Mouse (Mus musculus): ENCODE measurements at regions not wholly inside any gene's neighbourhood (a gene's known extent, or its start where the extent isn't known, plus 50 kb on each side); places are given as distances from the start of the nearest gene placed in this dataset.
A peak's percentile ranks its signal among the peaks of the same experiment; 100 is the strongest.

GRCm38 (mm10) chr7:79543231-79544071 lies 74.0 kb downstream of the Rhcg start:
- ATAC-seq (ENCODE audit: insufficient number of reproducible peaks, insufficient read depth, low FRiP score, low read depth) = no peak
- no peaks in the 10 kb centered on the region for H3K36me3 ChIP-seq (ENCODE audit: control insufficient read depth, insufficient read depth, low read length)
- H3K4me2 ChIP-seq (replicated peaks; ENCODE audit: low read depth, low read length) = no peak overlapping the region
- H3K4me3 ChIP-seq (ENCODE audit: low read depth, low read length) = no peak overlapping the region
- 1% methylated on average over 58 of the region's 58 CpGs for WGBS
- no peaks in the 10 kb centered on the region for H3K9me3 ChIP-seq (ENCODE audit: control insufficient read depth, low read depth, low read length)
- H3K27me3 ChIP-seq (ENCODE audit: control insufficient read depth, insufficient read depth, low read length) = peaks cover 76% of the 10 kb centered on the region
- no peaks in the 10 kb centered on the region for H3K4me1 ChIP-seq (ENCODE audit: control insufficient read depth, insufficient read depth, low read length)
- no peak overlapping the region for H3K9ac ChIP-seq (replicated peaks; ENCODE audit: low read depth, low read length)
- H3K27ac ChIP-seq (ENCODE audit: low read length) = no peak overlapping the region

- no peak overlapping the region for H3K4me3 ChIP-seq (ENCODE audit: low read depth, low read length)
- no peak overlapping the region for H3K4me2 ChIP-seq (replicated peaks; ENCODE audit: low read depth, low read length)
- peaks cover 76% of the 10 kb centered on the region for H3K27me3 ChIP-seq (ENCODE audit: control insufficient read depth, insufficient read depth, low read length)
- no peak overlapping the region for H3K27ac ChIP-seq (ENCODE audit: low read length)
- H3K36me3 ChIP-seq (ENCODE audit: control insufficient read depth, insufficient read depth, low read length) = no peaks in the 10 kb centered on the region
- no peak for ATAC-seq (ENCODE audit: insufficient number of reproducible peaks, insufficient read depth, low FRiP score, low read depth)
- H3K9ac ChIP-seq (replicated peaks; ENCODE audit: low read depth, low read length) = no peak overlapping the region
- 3% methylated on average over 23 of the region's 23 CpGs for WGBS
- H3K9me3 ChIP-seq (ENCODE audit: control insufficient read depth, low read depth, low read length) = no peaks in the 10 kb centered on the region
- H3K4me1 ChIP-seq (ENCODE audit: control insufficient read depth, insufficient read depth, low read length) = no peaks in the 10 kb centered on the region
These were observed 75.0 kb downstream of the Rhcg start for GRCm38 (mm10) chr7:79542379-79543015.

GRCm38 (mm10) chr7:79540246-79540645 lies 74.1 kb upstream of the Polg start:
- ATAC-seq (ENCODE audit: insufficient number of reproducible peaks, insufficient read depth, low FRiP score, low read depth) = no peak
- Histone ChIP-seq H3K27me3 (ENCODE audit: control insufficient read depth, insufficient read depth, low read length) (peaks cover 78% of the 10 kb centered on the region), H3K4me1 (ENCODE audit: control insufficient read depth, insufficient read depth, low read length) (0 out of 2 replicates have a peak, but pooled peaks cover 3% of the 10 kb centered on the region), H3K9me3 (ENCODE audit: control insufficient read depth, low read depth, low read length) (no peaks in the 10 kb centered on the region), H3K4me2 (replicated peaks; ENCODE audit: low read depth, low read length) (no peak overlapping the region), H3K27ac (ENCODE audit: low read length) (no peak overlapping the region), H3K36me3 (ENCODE audit: control insufficient read depth, insufficient read depth, low read length) (no peaks in the 10 kb centered on the region), H3K4me3 (ENCODE audit: low read depth, low read length) (no peak overlapping the region), H3K9ac (replicated peaks; ENCODE audit: low read depth, low read length) (no peak overlapping the region)
- 27% methylated on average over 2 of the region's 2 CpGs for WGBS

GRCm38 (mm10) chr7:79539426-79539825 lies 73.3 kb upstream of the Polg start:
- 7% methylated on average over 3 of the region's 3 CpGs for WGBS
- Histone ChIP-seq H3K27ac (ENCODE audit: low read length) (no peak overlapping the region), H3K4me3 (ENCODE audit: low read depth, low read length) (no peak overlapping the region), H3K4me1 (ENCODE audit: control insufficient read depth, insufficient read depth, low read length) (0 out of 2 replicates have a peak, but pooled peaks cover 3% of the 10 kb centered on the region), H3K9me3 (ENCODE audit: control insufficient read depth, low read depth, low read length) (no peaks in the 10 kb centered on the region), H3K4me2 (replicated peaks; ENCODE audit: low read depth, low read length) (no peak overlapping the region), H3K9ac (replicated peaks; ENCODE audit: low read depth, low read length) (no peak overlapping the region), H3K27me3 (ENCODE audit: control insufficient read depth, insufficient read depth, low read length) (peaks cover 78% of the 10 kb centered on the region), H3K36me3 (ENCODE audit: control insufficient read depth, insufficient read depth, low read length) (no peaks in the 10 kb centered on the region)
- ATAC-seq (ENCODE audit: insufficient number of reproducible peaks, insufficient read depth, low FRiP score, low read depth) = no peak

GRCm38 (mm10) chr7:79536157-79536641 lies 70.0 kb upstream of the Polg start:
- no peak overlapping the region for H3K9ac ChIP-seq (replicated peaks; ENCODE audit: low read depth, low read length)
- no peaks in the 10 kb centered on the region for H3K36me3 ChIP-seq (ENCODE audit: control insufficient read depth, insufficient read depth, low read length)
- ATAC-seq (ENCODE audit: insufficient number of reproducible peaks, insufficient read depth, low FRiP score, low read depth) = no peak
- H3K27me3 ChIP-seq (ENCODE audit: control insufficient read depth, insufficient read depth, low read length) = peaks cover 82% of the 10 kb centered on the region
- H3K4me1 ChIP-seq (ENCODE audit: control insufficient read depth, insufficient read depth, low read length) = 0 out of 2 replicates have a peak, but pooled peaks cover 3% of the 10 kb centered on the region
- H3K4me3 ChIP-seq (ENCODE audit: low read depth, low read length) = peak overlapping the region; percentile 32
- no peak overlapping the region for H3K27ac ChIP-seq (ENCODE audit: low read length)
- H3K4me2 ChIP-seq (replicated peaks; ENCODE audit: low read depth, low read length) = peak overlapping the region; percentile 51
- WGBS = 1% methylated on average over 27 of the region's 27 CpGs
- no peaks in the 10 kb centered on the region for H3K9me3 ChIP-seq (ENCODE audit: control insufficient read depth, low read depth, low read length)

GRCm38 (mm10) chr7:79535251-79536111 lies 69.3 kb upstream of the Polg start:
- no peak for ATAC-seq (ENCODE audit: insufficient number of reproducible peaks, insufficient read depth, low FRiP score, low read depth)

GRCm38 (mm10) chr7:79534819-79535218 lies 68.7 kb upstream of the Polg start:
- no peak overlapping the region for H3K27ac ChIP-seq (ENCODE audit: low read length)
- no peaks in the 10 kb centered on the region for H3K36me3 ChIP-seq (ENCODE audit: control insufficient read depth, insufficient read depth, low read length)
- no peak overlapping the region for H3K4me2 ChIP-seq (replicated peaks; ENCODE audit: low read depth, low read length)
- no peak overlapping the region for H3K9ac ChIP-seq (replicated peaks; ENCODE audit: low read depth, low read length)
- no peak overlapping the region for H3K4me3 ChIP-seq (ENCODE audit: low read depth, low read length)
- ATAC-seq (ENCODE audit: insufficient number of reproducible peaks, insufficient read depth, low FRiP score, low read depth) = no peak
- 10% methylated on average over 7 of the region's 7 CpGs for WGBS
- peaks cover 81% of the 10 kb centered on the region for H3K27me3 ChIP-seq (ENCODE audit: control insufficient read depth, insufficient read depth, low read length)
- 0 out of 2 replicates have a peak, but pooled peaks cover 3% of the 10 kb centered on the region for H3K4me1 ChIP-seq (ENCODE audit: control insufficient read depth, insufficient read depth, low read length)
- no peaks in the 10 kb centered on the region for H3K9me3 ChIP-seq (ENCODE audit: control insufficient read depth, low read depth, low read length)

More at GRCm38 (mm10) chr7:79535251-79536111, 69.3 kb upstream of the Polg start:
- WGBS = 1% methylated on average over 62 of the region's 66 CpGs
- H3K4me2 ChIP-seq (replicated peaks; ENCODE audit: low read depth, low read length) = peak overlapping the region; percentile 51
- H3K27me3 ChIP-seq (ENCODE audit: control insufficient read depth, insufficient read depth, low read length) = peaks cover 80% of the 10 kb centered on the region
- H3K27ac ChIP-seq (ENCODE audit: low read length) = no peak overlapping the region
- no peaks in the 10 kb centered on the region for H3K36me3 ChIP-seq (ENCODE audit: control insufficient read depth, insufficient read depth, low read length)
- no peak overlapping the region for H3K9ac ChIP-seq (replicated peaks; ENCODE audit: low read depth, low read length)
- H3K9me3 ChIP-seq (ENCODE audit: control insufficient read depth, low read depth, low read length) = no peaks in the 10 kb centered on the region
- 0 out of 2 replicates have a peak, but pooled peaks cover 3% of the 10 kb centered on the region for H3K4me1 ChIP-seq (ENCODE audit: control insufficient read depth, insufficient read depth, low read length)
- peak overlapping the region; percentile 32 for H3K4me3 ChIP-seq (ENCODE audit: low read depth, low read length)

- H3K4me2 ChIP-seq (replicated peaks; ENCODE audit: low read depth, low read length) = no peak overlapping the region
- no peak for ATAC-seq (ENCODE audit: insufficient number of reproducible peaks, insufficient read depth, low FRiP score, low read depth)
- no peak overlapping the region for H3K9ac ChIP-seq (replicated peaks; ENCODE audit: low read depth, low read length)
- H3K4me3 ChIP-seq (ENCODE audit: low read depth, low read length) = no peak overlapping the region
- 0 out of 2 replicates have a peak, but pooled peaks cover 3% of the 10 kb centered on the region for H3K4me1 ChIP-seq (ENCODE audit: control insufficient read depth, insufficient read depth, low read length)
- H3K9me3 ChIP-seq (ENCODE audit: control insufficient read depth, low read depth, low read length) = no peaks in the 10 kb centered on the region
- H3K36me3 ChIP-seq (ENCODE audit: control insufficient read depth, insufficient read depth, low read length) = no peaks in the 10 kb centered on the region
- 8% methylated on average over 5 of the region's 5 CpGs for WGBS
- peaks cover 83% of the 10 kb centered on the region for H3K27me3 ChIP-seq (ENCODE audit: control insufficient read depth, insufficient read depth, low read length)
- H3K27ac ChIP-seq (ENCODE audit: low read length) = no peak overlapping the region
These were observed 68.2 kb upstream of the Polg start for GRCm38 (mm10) chr7:79534381-79534780.

Measured in stomach, embryonic 14.5 days (tissue).